Mouse (Mus musculus) layer of hippocampus, adult 11-12 months (tissue): Measurements from ENCODE around the gene Txndc12.

Experiments
- DNase-seq: peaks from one replicate; pipeline ENCODE4 v3.0.0; 2022; ENCODE audit warnings: low spot score

The Txndc12 gene

DNA sequence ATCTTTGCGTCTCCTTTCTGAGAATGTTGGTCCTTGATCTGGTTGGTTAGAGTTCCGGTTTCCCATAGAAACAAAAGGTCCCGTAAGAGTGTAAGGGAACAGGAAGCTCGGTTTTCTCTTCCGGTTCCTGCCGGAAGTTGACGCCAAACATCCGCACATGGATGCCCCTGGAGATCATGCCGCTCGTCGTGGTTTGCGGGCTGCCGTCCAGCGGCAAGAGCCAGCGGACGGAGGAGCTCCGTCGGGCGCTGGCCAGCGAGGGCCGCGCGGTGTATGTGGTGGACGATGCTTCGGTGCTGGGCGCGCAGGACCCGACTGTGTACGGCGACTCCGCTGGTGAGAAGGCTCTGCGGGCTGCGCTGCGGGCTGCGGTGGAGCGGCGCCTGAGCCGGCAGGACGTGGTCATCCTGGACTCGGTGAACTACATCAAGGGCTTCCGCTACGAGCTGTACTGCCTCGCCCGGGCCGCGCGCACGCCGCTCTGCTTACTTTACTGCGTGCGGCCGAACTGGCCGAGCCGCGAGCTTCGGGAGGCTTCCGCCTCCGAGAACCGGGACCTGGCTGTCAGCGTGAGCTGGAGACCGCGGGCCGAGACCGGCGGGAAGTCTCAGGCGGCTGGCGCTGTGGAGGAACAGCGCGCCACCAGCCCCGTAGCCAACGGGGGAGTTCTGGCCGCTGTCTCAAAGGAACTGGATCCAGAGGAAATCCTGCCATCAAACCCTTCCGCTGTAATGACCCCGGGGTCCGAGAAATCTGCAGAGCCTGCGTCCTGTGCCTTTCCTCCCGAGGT lies 13.5 kb downstream of the Txndc12 start, which contains the start of gene Kti12:
Gene Kti12, plus strand, starts transcription at position 71 of the 790 bp plus-strand sequence.
- peak; percentile 84 for DNase-seq

DNA sequence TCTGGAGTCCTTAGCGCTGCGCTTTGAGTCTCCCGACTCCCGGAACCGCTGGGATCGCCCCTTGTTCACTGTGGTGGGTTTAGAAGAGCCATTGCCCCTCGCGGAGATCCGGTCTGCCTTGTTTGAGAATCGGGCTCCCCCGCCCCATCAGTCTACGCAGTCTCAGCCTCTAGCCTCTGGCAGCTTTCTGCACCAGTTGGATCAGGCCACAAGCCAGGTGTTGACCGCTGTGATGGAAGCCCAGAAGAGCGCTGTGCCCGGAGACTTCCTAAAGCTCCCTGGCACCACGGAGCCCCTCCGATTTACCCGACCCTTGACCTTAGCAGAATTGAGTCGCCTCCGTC lies 14.1 kb downstream of the Txndc12 start, which contains the start of gene A730015C16Rik:
Gene A730015C16Rik, minus strand, starts transcription at position 115 of the 344 bp plus-strand sequence.
- no peak for DNase-seq

DNA sequence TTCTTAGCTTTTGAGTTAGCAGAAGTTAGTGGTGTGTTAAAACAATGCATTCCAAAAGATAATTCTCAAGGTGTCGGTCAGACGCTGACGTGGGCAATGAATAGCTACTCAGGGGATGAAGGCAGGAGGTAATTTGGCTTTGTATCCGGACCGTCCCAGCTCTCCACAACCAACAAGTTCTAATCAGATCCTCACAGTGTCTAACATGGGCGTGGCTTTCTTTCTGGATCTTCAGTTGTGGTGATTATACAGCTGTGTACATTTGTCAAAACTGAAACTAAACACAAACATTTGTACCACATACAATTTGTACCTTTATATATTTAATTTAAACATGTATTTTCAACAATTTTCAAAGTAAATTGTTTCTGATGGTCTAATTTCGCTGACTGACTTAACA lies 32.4 kb downstream of the Txndc12 start:
- no peak for DNase-seq

DNA sequence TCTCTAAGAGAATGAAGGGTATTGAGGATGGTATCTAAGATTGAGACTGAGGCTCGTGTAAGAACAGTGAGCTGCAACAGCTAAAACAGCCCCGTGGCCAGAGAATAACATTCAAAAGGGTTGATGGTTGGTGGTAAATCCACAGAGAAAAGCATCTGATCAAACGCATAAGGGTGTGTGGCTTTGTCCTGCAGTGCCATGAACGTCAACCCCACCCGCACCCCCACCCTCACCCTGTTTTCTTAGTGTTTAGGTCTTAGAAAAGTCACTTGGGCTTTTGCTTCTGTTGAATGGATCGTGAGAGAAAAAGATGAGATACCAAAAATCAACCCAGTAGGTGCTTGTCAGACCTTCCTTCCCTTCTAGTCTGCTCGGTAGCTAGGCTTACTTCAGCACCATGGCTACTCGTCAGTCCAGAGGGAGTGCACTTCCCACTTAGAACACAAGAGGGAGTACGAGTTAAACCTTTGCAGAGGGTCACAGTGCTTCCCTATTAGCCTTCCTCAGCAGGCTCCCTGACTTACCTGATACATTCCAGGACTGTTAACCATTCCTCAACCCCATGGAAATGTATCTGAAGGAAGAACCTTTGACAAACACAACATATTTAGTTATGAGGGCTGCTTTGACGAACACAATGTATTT lies 35.5 kb downstream of the Txndc12 start:
- peak; percentile 97 for DNase-seq

DNA sequence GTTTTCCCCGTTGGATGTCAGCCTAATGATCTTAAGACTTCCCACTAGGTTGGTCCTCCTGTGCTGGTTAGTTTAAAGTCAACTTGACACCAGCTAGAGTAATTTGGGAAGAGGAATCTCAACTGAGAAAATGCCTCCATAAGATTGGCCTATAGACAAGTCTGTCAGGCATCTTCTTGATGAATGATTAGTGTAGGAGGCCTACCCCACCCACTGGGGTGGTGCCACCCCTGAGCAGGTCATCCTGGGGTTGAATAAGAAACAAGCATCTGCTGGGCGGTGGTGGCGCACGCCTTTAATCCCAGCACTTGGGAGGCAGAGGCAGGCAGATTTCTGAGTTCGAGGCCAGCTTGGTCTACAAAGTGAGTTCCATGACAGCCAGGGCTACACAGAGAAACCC lies 39.3 kb downstream of the Txndc12 start:
- DNase-seq, result no peak

DNA sequence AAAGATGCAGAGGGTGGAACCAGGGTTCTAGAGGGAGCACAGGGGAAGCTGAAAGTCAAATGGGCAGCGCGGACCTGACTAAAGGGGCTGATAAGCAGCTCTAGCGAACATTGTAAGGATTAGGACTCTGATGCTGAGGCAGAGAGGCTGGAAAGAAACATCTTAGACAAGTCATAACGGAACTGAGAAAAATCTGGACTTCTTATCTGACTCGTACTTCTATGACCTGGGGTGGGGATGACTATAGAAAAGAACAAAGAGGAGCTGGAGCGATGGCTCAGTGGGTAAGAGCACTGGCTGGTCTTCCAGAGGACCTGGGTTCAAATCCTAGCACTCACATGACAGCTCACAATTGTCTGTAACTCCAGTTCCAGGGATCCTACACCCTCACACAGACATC lies 43.5 kb downstream of the Txndc12 start:
- DNase-seq, result no peak

DNA sequence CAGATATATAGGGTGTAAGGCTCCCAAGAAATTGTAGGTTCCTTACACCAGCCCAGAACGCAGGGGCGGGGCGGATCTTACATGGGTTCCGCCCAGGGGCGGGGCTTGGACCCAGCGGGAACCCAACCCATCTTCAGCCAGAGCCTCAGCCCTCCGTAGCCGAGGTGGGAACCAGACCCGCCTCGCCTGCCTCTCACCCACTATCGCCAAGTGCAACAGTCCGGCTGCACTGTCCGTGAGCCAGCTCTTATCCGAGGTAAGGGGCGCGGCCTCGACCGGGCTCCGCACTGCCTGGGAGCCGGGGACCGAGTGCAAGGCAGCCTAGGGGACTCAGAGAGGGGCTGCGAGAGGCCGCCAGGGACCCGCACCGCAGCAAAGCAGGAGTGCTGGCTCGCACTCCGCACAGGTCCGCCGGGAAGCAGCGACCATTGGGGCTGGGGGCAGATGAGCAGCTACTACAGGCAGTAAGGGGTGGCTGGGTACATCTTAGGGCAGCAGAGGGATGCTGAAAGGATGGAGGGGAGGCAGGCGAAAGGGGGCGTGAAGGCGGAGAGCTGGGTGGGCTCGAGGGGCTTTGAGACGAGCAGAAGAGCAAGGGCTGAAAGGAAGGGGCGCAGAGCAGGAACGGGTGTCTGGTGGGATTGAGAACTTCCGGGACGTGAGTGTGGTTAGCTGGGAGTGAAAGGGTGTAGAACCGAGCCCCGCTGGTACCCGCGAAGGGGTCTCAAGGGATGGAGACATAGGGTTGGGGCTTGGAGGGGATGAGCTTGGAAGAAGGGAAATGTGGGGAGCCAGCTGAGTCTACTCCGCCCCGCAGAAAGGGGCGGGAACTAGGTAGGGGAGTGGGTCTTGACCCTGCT lies 44.8 kb downstream of the Txndc12 start, which contains the start of gene Rab3b:
Gene Rab3b, plus strand, starts transcription at position 101 of the 860 bp plus-strand sequence.
- peak; percentile 47 for DNase-seq

DNA sequence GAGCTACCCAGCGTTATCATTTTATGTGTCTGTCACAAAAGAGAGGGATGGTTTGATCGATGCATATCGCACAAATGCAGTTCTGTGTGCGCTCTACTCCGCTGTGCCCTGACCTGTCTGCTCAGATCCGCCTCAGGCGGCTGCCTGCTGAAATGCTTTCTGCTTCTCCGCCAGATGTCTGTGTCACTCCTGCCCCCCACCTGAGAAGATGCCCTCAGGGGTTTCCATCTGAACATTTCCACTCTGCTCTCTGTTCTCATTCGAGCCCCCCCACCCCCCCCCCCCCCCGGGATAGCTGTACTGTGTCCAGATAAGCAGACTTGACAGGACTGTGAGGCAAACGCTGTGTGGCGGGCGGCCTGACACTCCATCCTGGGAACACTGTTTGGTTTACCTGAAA lies 49.4 kb downstream of the Txndc12 start:
- DNase-seq, result no peak

DNA sequence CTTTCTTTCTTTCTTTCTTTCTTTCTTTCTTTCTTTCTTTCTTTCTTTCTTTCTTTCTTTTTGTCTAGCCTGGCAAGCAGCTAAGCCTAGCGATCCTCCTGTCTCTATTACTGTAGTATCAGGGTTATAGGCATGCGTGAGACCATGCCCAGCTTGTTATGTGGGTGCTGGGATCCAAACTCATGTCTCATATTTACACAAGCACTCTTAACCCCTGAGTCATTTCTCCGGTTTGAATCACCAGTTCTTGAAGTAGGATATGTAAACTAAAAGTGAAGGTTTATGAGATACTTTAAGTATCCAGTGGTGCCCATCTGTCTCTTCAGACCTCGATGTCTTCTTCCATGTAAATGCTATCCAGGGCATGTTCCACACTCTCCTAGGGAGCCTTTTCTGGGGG lies 53.1 kb downstream of the Txndc12 start:
- no peak for DNase-seq

DNA sequence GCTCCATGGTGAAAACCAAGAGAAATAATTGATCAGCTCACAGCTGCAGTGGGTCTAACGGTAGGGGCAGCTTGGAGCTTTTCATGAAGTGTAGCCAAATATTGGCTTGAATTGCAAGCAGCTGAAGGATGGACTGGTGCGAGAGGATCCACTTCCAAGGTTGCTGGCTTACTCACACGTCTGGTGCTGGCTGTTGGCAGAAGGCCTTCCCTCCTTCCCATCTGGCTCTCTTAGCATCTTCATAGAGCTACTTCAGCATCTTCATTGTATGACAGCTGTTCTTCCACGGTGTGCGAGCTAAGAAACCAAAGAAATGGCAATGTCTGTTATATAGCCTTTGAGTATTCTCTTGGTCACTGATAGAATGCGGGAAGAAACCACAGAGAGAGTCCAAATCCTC lies 56.5 kb downstream of the Txndc12 start:
- peak; percentile 25 for DNase-seq

DNA sequence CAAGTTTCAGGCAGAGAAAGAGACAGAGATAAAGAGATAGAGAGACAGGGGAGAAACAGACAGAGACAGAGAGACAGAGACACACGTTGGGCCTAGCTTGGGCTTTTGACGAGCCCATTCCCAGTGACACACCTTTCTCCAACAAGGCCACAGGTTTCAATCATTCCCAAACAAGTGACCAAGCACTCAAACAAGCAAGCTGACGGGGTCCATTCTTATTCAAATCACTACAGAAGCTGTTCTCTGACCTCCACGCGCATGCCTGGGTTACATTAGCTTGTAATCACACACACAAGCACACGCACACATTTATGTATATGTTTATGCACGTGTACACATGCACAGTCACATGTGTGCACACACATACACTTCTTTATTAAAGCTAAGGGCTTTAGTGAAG lies 66.0 kb downstream of the Txndc12 start:
- DNase-seq, result no peak

DNA sequence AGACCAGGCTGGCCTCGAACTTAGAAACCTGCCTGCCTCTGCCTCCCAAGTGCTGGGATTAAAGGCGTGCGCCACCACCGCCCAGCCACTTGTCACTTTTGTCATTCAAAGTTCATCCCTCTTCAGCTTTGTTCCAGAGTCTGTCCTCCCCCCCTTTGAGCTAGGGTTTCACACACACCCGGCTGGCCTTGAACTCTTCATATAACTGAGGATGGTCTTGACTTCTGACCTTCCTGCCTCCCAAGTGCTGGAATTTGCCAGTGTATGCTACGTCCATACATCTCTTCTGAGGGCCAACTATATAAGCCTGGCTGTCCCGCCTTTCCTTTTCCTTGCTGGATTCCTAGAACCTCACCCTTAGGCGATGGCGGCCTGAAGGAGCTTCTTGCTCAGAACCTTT lies 68.5 kb downstream of the Txndc12 start:
- no peak for DNase-seq

DNA sequence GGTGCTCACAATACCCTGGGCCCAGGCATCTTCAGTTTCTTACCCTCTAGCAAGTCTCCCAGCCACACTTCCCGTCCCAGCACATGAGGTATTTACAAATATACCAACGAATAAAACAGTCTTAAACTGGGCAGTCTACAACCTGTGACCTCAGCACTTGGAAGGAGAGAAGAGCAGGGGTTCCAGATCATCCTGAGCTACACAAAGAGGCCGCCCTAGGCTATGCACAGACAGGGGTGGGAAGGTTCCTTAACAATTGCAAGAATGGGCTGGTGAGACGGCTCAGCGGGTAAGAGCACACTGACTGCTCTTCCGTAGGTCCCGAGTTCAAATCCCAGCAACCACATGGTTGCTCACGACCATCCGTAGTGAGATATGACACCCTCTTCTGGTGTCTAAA lies 68.9 kb downstream of the Txndc12 start:
- no peak for DNase-seq

DNA sequence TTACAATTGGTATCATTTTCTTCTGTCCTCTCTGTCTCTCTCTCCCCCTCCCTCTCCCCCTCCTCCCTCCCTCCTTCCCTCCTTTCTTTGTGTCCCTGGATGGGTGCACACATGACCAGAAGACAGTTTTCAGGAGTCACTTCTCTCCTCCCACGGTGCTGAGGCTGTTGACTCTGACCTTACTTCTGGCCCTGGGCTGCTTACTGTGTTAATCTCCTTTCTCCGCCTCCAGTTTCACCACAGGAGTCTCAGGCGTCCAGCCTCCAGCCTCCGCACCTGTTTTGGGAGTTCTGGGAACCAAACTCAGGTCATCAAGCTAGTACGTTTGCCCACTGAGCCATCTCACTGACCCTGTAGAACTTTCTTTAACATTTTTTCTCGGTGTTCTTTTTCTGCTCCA lies 69.7 kb downstream of the Txndc12 start:
- DNase-seq, result no peak

DNA sequence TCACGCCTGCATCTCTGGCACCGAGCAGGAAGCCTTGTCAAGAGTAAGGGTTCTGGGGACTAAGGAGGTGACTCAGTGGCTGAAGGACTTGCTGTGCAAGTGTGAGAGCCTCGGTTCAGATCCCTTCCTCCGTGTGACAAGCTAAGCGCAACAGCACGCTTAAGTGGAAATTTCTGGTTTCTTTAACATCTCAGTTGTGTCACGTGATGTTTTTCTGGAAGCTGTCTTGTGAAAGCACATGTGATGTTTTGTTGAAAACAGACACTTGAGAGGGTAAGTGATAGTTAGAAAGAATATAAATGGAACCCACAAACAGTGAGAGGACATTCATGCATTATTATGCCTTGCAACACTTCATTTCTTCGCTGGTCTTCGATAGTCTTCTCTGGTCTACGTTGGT lies 70.4 kb downstream of the Txndc12 start:
- DNase-seq, result no peak

DNA sequence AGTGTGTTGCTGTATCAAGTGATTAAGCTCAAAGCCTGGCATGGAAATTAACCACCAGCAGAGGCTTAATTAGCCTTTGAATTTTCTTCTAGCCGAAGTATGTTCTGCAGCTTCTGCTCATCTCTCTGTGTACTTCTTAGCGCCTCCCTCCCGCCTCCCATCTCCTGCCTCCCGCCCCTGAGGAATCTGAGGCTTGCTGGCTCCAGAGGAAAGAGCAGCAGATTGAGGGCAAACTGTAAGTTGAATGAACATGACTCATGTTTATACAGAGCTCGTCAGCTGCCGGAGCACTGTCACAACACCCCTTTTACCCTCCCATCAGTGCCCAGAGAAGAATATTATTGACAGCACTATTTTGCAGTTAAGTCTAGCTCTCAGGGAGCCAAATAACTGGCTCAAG lies 71.5 kb downstream of the Txndc12 start:
- DNase-seq, result peak; percentile 31

DNA sequence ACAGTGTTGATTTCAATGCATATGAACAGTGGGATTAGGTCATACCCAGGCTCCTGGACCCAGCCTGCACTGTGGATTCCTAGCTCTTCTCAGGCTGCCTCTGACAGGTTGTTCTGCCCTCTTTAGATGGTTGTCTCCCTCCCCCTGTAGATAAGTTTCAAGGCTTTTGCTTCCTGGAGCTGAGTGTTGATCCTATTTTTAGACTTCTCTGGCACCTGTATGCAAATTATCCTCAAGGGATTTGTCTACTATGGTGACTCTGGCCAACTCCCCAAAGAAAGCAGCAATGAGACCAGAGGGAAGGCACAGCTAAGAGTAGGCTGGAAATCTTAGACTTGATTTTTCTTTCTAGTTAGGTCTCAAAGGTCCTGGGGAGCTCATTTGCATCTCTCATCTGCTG lies 73.1 kb downstream of the Txndc12 start:
- DNase-seq, result no peak

DNA sequence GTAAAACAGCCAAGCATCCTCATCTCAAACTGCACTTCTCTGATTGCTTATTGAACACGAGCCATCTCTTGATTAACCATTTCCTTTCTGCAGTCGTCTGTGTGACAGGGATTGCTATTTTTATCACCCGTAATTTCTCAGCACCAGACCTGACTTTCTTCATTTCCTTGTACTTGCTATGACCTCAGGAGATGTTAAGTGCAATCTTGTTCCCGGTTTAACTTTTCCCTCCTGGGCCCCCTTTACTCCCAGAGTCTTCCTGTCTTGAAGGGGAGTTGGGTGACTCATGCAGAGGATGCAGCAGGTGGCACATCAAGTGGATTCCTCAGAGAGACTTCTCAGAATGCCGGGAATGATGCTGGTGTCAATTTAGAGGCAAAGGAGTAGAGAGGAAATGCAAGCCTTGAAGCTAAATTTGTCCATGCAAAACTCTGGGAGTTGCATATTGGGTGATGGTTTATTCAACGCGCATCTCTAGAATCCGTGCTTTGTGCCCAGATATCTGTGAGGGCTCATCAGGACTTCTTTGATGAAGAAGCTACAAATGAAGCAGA lies 75.5 kb downstream of the Txndc12 start:
- DNase-seq, result no peak
